Mouse (Mus musculus): ENCODE measurements around the gene Adamts7.

Adamts7 gene

DNA sequence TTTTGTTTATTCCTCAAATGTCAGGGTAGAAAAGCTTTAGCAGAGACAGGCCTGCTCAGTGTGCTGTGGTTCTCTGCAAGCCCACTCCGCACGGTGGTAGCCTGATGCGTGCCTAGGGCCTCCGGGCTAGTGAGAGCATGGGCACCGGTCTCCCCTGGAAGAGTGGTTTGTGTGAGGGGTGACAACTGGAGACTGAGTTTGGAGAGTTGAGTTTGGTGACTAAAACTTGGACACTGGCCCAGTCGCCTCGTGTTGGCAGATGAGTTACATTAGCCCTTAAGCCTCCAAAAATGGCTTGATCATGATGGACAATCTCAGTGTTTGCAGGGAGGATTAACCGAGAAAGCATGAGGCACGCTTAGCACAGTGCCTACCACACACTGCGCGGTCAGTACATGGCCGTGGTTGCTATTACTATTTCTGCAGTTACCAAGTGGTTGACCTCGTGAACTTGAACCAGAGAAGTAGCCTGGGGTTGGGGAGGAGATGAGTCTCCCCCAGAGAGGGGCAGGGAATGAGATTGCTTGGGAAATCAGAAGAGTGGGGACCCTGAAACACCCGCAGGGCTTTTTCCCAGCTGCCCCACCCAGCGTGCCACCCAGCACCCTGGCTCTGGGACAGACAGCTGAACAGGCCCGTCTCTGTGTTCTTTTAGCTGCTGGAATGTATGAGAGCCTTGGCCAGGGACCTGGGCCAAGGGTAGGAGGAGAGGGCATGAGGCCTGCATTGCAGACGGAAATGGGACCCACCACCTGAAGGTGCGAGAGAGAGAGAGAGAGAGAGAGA, 20.0 kb downstream of the Adamts7 start:
- H3K27me3 ChIP-seq (ENCODE audit: insufficient read depth, low read length): peaks cover 23% of the 10 kb centered on the region
- no peak overlapping the region for H3K4me3 ChIP-seq (replicated peaks; ENCODE audit: low read length)
- no peaks in the 10 kb centered on the region for H3K9me3 ChIP-seq (ENCODE audit: low read length)
- TF ChIP-seq NANOG (IDR thresholded peaks at IDR 0.05; ENCODE audit: borderline replicate concordance, low read length): no peak
- no peak for TF ChIP-seq POU5F1 (IDR thresholded peaks at IDR 0.05; ENCODE audit: borderline replicate concordance, low read length)
- TF ChIP-seq CTCF (conservative IDR thresholded peaks at IDR 0.05; ENCODE audit: low read length): no peak
- H3K36me3 ChIP-seq (ENCODE audit: insufficient read depth, low read length): no peaks in the 10 kb centered on the region
- H3K4me1 ChIP-seq (replicated peaks; ENCODE audit: low read depth, low read length): no peaks in the 10 kb centered on the region

DNA sequence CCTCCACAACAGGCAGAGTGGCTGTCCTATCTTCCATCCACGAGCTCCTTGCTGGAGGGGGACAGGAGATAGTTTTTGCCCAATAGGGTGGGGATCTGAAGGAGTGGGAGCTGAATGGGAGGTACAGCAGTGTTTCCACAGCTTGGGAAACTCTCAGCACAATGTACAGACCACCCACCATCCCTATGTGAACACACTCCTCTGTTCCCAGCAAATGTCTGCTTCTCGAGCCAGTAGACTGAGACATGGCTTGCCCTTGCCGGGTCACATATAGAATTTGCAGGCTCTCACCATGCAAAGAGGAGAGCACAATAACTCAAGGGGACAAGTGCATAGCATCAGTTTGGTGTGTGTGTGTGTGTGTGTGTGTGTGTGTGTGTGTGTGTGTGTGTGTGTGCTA, 20.7 kb downstream of the Adamts7 start:
- TF ChIP-seq NANOG (IDR thresholded peaks at IDR 0.05; ENCODE audit: borderline replicate concordance, low read length) (no peak), POU5F1 (IDR thresholded peaks at IDR 0.05; ENCODE audit: borderline replicate concordance, low read length) (no peak), CTCF (conservative IDR thresholded peaks at IDR 0.05; ENCODE audit: low read length) (no peak)
- Histone ChIP-seq H3K4me1 (replicated peaks; ENCODE audit: low read depth, low read length) (no peaks in the 10 kb centered on the region), H3K4me3 (replicated peaks; ENCODE audit: low read length) (no peak overlapping the region), H3K27me3 (ENCODE audit: insufficient read depth, low read length) (peaks cover 23% of the 10 kb centered on the region), H3K36me3 (ENCODE audit: insufficient read depth, low read length) (no peaks in the 10 kb centered on the region), H3K9me3 (ENCODE audit: low read length) (no peaks in the 10 kb centered on the region)

DNA sequence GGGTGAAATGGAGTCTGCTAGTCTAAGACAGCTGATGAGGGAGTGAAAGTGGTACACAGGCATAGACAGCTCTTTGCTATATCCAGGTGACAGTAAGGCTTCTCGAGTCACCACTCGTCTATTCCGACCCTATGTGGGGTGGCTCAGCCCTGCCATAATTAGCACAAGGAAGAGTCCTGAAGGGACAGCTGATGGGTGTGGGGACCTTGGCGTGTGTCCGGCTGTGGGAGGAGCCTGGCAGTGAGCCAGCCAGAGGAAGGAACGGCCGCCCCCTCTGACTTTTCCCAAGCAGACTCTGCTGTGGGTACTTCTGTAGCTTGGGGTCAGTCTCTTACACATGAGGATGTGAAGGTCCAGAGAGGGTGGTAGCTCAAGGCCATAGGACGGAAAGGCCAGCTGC, 21.2 kb downstream of the Adamts7 start:
- Histone ChIP-seq H3K27me3 (ENCODE audit: insufficient read depth, low read length) (peaks cover 26% of the 10 kb centered on the region), H3K9me3 (ENCODE audit: low read length) (no peaks in the 10 kb centered on the region), H3K4me1 (replicated peaks; ENCODE audit: low read depth, low read length) (no peaks in the 10 kb centered on the region), H3K4me3 (replicated peaks; ENCODE audit: low read length) (no peak overlapping the region), H3K36me3 (ENCODE audit: insufficient read depth, low read length) (no peaks in the 10 kb centered on the region)
- no peak for TF ChIP-seq CTCF (conservative IDR thresholded peaks at IDR 0.05; ENCODE audit: low read length)
- TF ChIP-seq NANOG (IDR thresholded peaks at IDR 0.05; ENCODE audit: borderline replicate concordance, low read length): no peak
- TF ChIP-seq POU5F1 (IDR thresholded peaks at IDR 0.05; ENCODE audit: borderline replicate concordance, low read length): no peak

DNA sequence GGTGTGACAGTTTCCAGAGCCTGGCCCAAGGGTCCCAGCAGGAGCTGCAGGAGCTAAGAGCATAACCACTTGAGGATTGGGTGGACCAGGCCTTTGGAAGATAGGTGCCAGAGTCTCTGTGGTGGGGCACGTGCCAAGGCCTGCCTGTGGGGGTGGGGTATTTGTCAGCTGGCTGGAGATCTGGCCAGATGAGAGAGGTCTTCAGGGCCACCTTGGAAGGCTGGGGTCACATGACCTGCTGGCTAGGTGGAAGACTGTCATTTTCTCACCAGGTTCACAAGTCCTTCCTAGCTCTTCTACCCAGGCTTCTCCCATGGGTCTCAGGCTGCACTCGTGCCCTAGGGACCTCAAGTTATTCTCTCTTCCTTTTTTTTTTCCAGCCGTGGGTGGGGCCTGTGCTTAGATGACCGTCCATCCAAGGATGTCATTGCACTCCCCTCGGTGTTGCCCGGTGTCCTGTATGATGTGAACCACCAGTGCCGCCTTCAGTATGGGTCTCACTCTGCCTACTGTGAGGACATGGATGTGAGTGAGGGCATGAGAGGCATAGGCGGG, 22.6 kb downstream of the Adamts7 start:
- H3K36me3 ChIP-seq (ENCODE audit: insufficient read depth, low read length): no peaks in the 10 kb centered on the region
- peaks cover 36% of the 10 kb centered on the region for H3K27me3 ChIP-seq (ENCODE audit: insufficient read depth, low read length)
- no peaks in the 10 kb centered on the region for H3K9me3 ChIP-seq (ENCODE audit: low read length)
- H3K4me3 ChIP-seq (replicated peaks; ENCODE audit: low read length): no peak overlapping the region
- TF ChIP-seq CTCF (conservative IDR thresholded peaks at IDR 0.05; ENCODE audit: low read length): no peak
- TF ChIP-seq NANOG (IDR thresholded peaks at IDR 0.05; ENCODE audit: borderline replicate concordance, low read length): no peak
- TF ChIP-seq POU5F1 (IDR thresholded peaks at IDR 0.05; ENCODE audit: borderline replicate concordance, low read length): no peak
- H3K4me1 ChIP-seq (replicated peaks; ENCODE audit: low read depth, low read length): no peaks in the 10 kb centered on the region

DNA sequence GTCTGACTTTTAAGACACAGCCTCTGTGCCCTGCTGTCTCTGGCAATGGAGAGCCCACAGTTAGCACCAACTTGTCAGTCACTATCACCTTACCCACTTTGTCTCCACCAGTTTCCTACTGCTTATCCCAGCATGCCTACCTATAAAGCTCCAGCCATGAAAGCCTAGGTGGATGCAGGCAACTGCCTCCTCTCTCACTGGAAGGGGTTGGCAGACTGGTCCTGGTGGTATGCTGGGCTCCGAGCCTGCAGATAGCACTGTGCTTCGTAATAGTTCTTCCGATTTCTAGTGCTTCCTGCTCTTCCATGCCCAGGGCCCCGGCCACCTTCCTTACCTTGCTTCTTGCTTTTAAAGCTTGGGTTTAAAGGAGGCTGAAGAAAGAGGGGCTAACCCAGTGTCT, 26.0 kb downstream of the Adamts7 start:
- TF ChIP-seq POU5F1 (IDR thresholded peaks at IDR 0.05; ENCODE audit: borderline replicate concordance, low read length) (no peak), CTCF (conservative IDR thresholded peaks at IDR 0.05; ENCODE audit: low read length) (no peak), NANOG (IDR thresholded peaks at IDR 0.05; ENCODE audit: borderline replicate concordance, low read length) (no peak)

DNA sequence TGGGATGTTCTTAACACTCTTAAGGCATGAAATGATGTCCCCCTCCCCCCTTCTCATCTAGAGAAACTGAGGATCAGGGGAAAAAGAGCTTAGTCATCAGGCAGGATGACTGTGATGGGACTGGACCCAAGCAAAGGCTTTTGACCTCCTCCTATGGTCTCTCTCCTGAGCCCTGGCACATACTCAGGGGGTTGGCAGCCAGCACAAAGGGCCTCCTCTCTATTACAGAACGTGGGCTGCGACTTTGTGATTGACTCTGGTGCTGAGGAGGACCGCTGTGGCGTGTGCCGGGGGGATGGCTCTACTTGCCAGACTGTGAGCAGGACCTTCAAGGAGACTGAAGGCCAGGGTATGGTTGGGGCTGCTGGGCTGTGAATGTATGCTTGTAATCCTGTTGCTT, 26.5 kb downstream of the Adamts7 start:
- TF ChIP-seq CTCF (conservative IDR thresholded peaks at IDR 0.05; ENCODE audit: low read length) (no peak), NANOG (IDR thresholded peaks at IDR 0.05; ENCODE audit: borderline replicate concordance, low read length) (no peak), POU5F1 (IDR thresholded peaks at IDR 0.05; ENCODE audit: borderline replicate concordance, low read length) (no peak)
- Histone ChIP-seq H3K27me3 (ENCODE audit: insufficient read depth, low read length) (peaks cover 51% of the 10 kb centered on the region), H3K36me3 (ENCODE audit: insufficient read depth, low read length) (no peaks in the 10 kb centered on the region), H3K4me3 (replicated peaks; ENCODE audit: low read length) (no peak overlapping the region), H3K9me3 (ENCODE audit: low read length) (no peaks in the 10 kb centered on the region), H3K4me1 (replicated peaks; ENCODE audit: low read depth, low read length) (no peaks in the 10 kb centered on the region)

More for the DNA sequence above, 26.0 kb downstream of the Adamts7 start:
- H3K27me3 ChIP-seq (ENCODE audit: insufficient read depth, low read length): peaks cover 51% of the 10 kb centered on the region
- no peaks in the 10 kb centered on the region for H3K9me3 ChIP-seq (ENCODE audit: low read length)
- H3K4me3 ChIP-seq (replicated peaks; ENCODE audit: low read length): no peak overlapping the region
- H3K4me1 ChIP-seq (replicated peaks; ENCODE audit: low read depth, low read length): no peaks in the 10 kb centered on the region
- H3K36me3 ChIP-seq (ENCODE audit: insufficient read depth, low read length): no peaks in the 10 kb centered on the region

DNA sequence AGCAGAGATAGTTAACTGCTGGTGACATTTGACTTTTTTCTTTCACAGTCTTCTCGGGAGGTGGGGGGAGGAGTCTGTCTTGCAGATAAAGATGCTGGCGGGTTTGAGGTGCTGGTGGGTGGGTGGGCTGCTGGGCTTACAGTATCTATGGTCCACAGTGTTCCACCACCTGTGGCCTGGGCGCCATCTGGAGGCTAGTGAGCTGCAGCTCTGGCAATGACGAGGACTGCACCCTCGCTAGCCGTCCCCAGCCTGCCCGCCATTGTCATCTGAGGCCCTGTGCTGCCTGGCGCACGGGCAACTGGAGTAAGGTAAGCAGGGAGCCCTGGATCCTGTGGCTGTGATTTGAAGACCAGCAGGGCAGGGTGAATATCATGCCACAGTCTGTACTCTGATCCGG, 32.1 kb downstream of the Adamts7 start:
- H3K27me3 ChIP-seq (ENCODE audit: insufficient read depth, low read length): peaks cover 40% of the 10 kb centered on the region
- no peaks in the 10 kb centered on the region for H3K36me3 ChIP-seq (ENCODE audit: insufficient read depth, low read length)
- TF ChIP-seq CTCF (conservative IDR thresholded peaks at IDR 0.05; ENCODE audit: low read length) (no peak), NANOG (IDR thresholded peaks at IDR 0.05; ENCODE audit: borderline replicate concordance, low read length) (no peak), POU5F1 (IDR thresholded peaks at IDR 0.05; ENCODE audit: borderline replicate concordance, low read length) (no peak)
- H3K9me3 ChIP-seq (ENCODE audit: low read length): no peaks in the 10 kb centered on the region
- no peak overlapping the region for H3K4me3 ChIP-seq (replicated peaks; ENCODE audit: low read length)
- peaks cover 14% of the 10 kb centered on the region for H3K4me1 ChIP-seq (replicated peaks; ENCODE audit: low read depth, low read length)

DNA sequence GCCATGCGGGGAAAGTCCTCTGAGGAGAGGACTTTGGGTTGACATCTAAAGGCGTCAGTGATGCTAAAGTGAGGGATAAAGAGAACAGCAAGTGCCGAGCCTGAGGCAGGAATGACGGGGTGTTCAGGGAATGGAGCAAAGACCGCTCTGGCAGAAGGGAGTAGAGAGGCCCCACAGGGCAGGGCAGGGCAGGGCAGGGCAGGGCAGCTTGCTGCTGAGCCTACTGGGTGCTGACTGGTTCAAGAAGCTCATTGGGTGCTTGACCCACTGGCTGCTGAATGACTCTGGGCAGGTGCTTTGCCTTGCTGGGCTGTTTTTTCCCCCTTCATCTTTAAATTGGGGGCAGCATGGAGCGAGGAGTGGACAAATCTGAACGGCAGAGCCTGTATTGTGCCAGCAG, 33.4 kb downstream of the Adamts7 start:
- Histone ChIP-seq H3K27me3 (ENCODE audit: insufficient read depth, low read length) (peaks cover 28% of the 10 kb centered on the region), H3K4me3 (replicated peaks; ENCODE audit: low read length) (no peak overlapping the region), H3K9me3 (ENCODE audit: low read length) (no peaks in the 10 kb centered on the region), H3K36me3 (ENCODE audit: insufficient read depth, low read length) (no peaks in the 10 kb centered on the region), H3K4me1 (replicated peaks; ENCODE audit: low read depth, low read length) (peaks cover 14% of the 10 kb centered on the region)
- no peak for TF ChIP-seq CTCF (conservative IDR thresholded peaks at IDR 0.05; ENCODE audit: low read length)
- TF ChIP-seq NANOG (IDR thresholded peaks at IDR 0.05; ENCODE audit: borderline replicate concordance, low read length): no peak
- TF ChIP-seq POU5F1 (IDR thresholded peaks at IDR 0.05; ENCODE audit: borderline replicate concordance, low read length): no peak

Data from E14TG2a.4 (cell line).